Mouse (Mus musculus) megakaryocyte, embryonic 14.5 days (primary cell): ENCODE measurements around the gene Rhbdd1. TPM values are rescaled to one million over a fixed set of nuclear protein-coding genes. Genes with fewer than 3 reads are reported as not detected.
A peak's percentile ranks its signal among the peaks of the same experiment; 100 is the strongest.

ENCODE experiments used
- H3K27me3 ChIP-seq: replicated peaks from 2 replicates; pipeline ENCODE3; 2012; ENCODE audit warnings: inconsistent platforms
- H3K36me3 ChIP-seq: replicated peaks from 2 replicates; pipeline ENCODE3; 2012; ENCODE audit warnings: low read length, inconsistent platforms, mixed read lengths
- H3K4me1 ChIP-seq: 2 replicates; pipeline ENCODE4 v1.6.1; 2012; ENCODE audit warnings: inconsistent platforms
- H3K4me3 ChIP-seq: replicated peaks from 2 replicates; pipeline ENCODE3; 2012; ENCODE audit warnings: moderate library complexity, mild to moderate bottlenecking, inconsistent platforms
- H3K9me3 ChIP-seq: 2 replicates; pipeline ENCODE4 v1.6.1; 2012; ENCODE audit warnings: inconsistent platforms
- FLI1 ChIP-seq: IDR thresholded peaks from 2 replicates; pipeline ENCODE4 v1.6.1; 2012; ENCODE audit warnings: low read length, inconsistent platforms, mixed read lengths
- GATA1 ChIP-seq: IDR thresholded peaks from 3 replicates; pipeline ENCODE4 v1.6.1; 2012; ENCODE audit warnings: mixed read lengths, low read length, inconsistent platforms, borderline replicate concordance
- polyA plus RNA-seq: library from polyadenylated mRNA; stranded (reverse); fragments of >175 nt; gene quantifications from 2 replicates; pipeline ENCODE4 v1.2.3, GENCODE M21; 2012; ENCODE audit warnings: low replicate concordance; ENCODE audit not compliant: insufficient read depth

The Rhbdd1 gene
- polyA plus RNA-seq, 1 experiment, result 1.2 TPM

DNA sequence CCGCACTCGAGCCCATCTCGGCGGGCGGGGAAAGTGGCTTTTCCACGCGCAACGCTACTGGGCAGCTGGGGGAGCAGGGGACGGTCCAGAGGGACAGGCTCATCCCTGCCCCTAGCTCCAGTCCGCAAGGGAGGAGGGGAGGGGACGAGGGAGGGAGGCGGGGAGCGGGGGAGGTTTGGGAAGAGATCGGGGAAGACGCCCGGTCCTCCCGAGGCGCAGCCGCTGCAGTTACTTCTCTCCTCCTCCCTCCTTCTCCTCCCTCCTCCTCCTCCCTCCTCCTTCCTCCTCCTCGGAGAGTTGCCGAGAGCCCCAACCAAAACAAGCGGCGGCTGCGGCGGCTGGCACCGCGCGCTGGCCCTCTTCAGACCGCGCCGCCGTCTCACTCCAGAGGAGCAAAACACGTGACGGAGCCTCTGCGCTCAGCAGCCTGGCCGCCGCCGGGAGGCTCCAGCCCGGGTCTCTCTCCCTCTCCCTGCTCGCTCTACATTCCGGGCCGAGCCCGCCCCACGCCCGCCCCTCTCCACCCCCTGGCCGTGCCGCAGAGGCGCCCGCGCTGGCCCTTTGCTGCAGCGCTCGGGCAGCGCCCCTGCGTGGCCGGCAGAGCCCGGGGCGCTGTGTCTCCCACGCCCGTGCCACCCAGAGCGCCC, 25.0 kb upstream of the Rhbdd1 start, which contains the start of gene Irs1:
Gene Irs1, minus strand, starts transcription at position 266 of the 647 bp plus-strand sequence.
- H3K9me3 ChIP-seq, result peaks cover 20% of the 10 kb centered on the region; the same call in 1 of the 2 replicates
- H3K4me3 ChIP-seq, result peak within 1 kb of the TSS; percentile 92
- peaks cover 77% of the 10 kb centered on the region for H3K27me3 ChIP-seq
- no peak for TF ChIP-seq FLI1
- TF ChIP-seq GATA1, result no peak
- no peaks in the 10 kb centered on the region for H3K36me3 ChIP-seq
- peaks cover 39% of the 10 kb centered on the region for H3K4me1 ChIP-seq

DNA sequence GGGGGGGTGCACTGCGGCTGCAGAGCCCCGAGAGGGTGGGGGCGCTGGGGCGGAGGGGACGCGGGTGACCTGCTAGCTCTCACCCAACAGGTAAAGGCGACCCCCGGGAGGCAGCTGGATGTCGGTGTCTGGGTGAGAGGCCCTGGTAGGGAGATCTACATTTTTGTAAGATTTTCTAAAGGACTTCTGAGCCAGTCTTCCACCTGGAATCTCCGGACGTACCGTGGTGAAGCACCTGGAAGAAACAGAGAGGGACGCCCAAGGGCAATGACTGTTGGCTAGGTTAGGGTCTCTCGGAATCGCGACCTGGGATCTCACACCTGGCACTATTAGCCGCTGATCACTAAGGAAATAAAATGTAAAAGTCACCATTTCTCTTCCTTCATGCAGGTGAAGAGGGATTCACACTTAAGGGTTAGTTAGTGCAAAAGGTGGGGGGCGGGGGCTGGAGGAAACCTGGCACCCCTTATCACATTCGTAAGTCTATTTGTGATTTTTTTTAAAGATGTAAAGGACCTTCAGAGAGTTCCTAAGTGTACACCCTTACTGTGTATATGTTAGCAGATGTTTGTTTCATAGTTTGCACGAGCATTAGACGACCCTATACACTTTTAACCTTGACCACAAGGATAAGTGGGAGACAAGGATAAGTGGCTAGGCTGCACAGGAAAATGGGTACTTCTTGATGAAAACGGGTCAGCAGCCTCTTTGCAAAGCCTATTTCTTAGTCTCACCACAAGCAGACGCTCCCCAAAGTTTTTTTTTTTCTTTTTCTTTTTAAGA, 24.1 kb upstream of the Rhbdd1 start:
- peak overlapping the region; percentile 92 for H3K4me3 ChIP-seq
- TF ChIP-seq GATA1 (no peak), FLI1 (no peak)
- peaks cover 17% of the 10 kb centered on the region; the same call in 1 of the 2 replicates for H3K9me3 ChIP-seq
- peaks cover 39% of the 10 kb centered on the region for H3K4me1 ChIP-seq
- peaks cover 73% of the 10 kb centered on the region for H3K27me3 ChIP-seq
- H3K36me3 ChIP-seq, result no peaks in the 10 kb centered on the region

DNA sequence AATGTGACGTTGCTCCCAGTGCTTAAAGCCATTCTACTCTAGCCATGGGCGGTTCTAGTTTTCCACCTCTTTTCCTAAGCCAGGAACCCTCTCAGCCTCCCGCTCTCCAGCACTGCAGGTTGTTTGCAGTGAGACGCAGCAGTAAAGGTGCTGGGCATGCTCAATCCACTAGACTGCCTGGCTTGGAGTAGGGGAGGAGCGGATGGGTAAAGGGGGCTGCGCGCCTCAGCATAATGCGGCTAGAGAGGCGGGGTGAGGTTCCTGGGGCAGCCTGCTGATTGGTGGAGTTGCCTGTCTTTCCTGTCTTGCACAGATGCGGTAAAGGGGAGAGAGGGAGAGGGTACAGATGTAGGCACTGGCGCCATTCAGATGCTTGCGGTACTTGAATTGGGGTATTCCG, 23.5 kb upstream of the Rhbdd1 start:
- Histone ChIP-seq H3K4me3 (peak overlapping the region; percentile 83), H3K27me3 (peaks cover 68% of the 10 kb centered on the region)
- TF ChIP-seq FLI1 (no peak), GATA1 (no peak)

DNA sequence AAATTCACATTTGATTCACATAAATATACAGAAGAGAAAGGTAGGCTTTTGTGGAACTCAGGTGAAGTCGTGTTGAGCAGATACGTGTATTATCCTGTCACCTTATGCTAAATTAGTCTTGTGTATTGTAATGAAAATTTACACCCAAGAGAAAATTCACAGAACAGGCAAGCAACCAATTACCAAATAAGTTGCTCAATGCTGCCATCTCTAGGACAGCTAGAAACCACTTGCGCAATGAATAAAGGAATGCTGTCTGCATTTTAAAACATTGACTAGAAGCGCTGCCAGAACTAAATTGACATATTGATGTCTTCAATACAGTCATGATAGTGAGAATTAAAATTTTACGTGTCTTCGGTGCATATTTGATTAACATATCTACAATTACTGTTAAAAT, 22.1 kb upstream of the Rhbdd1 start:
- Histone ChIP-seq H3K4me1 (peaks cover 39% of the 10 kb centered on the region), H3K4me3 (no peak overlapping the region), H3K9me3 (peaks cover 6% of the 10 kb centered on the region; the same call in 1 of the 2 replicates), H3K27me3 (peaks cover 54% of the 10 kb centered on the region), H3K36me3 (no peaks in the 10 kb centered on the region)
- TF ChIP-seq GATA1 (no peak), FLI1 (no peak)

More for the DNA sequence above, 23.5 kb upstream of the Rhbdd1 start:
- Histone ChIP-seq H3K36me3 (no peaks in the 10 kb centered on the region), H3K4me1 (peaks cover 39% of the 10 kb centered on the region), H3K9me3 (peaks cover 15% of the 10 kb centered on the region; the same call in 1 of the 2 replicates)

DNA sequence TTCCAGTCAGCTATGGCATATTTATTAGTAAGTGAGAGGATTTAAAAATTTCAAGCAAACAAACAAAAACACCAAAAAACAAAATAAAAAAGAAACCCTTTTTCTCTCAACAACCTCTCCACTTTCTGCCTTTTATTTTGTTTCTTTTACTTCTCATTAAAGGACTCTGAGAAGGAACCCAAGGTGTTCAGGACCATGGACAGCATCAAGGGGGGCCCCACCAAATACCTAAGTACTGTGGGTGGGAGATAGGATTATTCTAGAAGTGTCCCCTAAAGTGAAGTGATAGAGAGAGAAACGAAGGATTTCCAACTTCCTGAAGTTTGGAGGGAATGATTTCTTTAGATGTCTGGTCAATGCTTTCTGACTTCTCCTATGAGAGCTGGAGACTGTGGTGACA, 17.7 kb upstream of the Rhbdd1 start:
- H3K36me3 ChIP-seq, result no peaks in the 10 kb centered on the region
- no peak for TF ChIP-seq GATA1
- no peak for TF ChIP-seq FLI1
- no peaks in the 10 kb centered on the region for H3K9me3 ChIP-seq
- no peaks in the 10 kb centered on the region for H3K4me1 ChIP-seq
- H3K4me3 ChIP-seq, result no peak overlapping the region
- H3K27me3 ChIP-seq, result peaks cover 12% of the 10 kb centered on the region

DNA sequence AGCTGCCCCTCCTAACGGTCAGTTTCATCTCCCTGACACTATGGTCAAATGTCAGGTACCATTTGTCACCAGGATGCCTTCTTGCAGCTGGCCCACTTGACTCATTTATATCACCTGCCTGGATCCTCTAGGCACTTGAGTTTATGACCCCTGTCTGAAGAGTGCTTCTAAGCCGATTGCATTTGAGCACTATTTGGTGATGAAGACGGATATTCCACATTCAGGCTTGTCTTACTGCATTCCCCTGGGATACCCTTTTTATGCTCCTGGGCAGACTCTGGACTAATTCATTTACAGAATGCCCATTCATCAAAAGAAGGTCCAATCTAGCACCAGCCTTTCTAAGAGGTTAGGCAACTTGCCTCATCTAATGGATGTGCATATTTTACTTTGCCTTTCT, 11.8 kb upstream of the Rhbdd1 start:
- TF ChIP-seq FLI1 (no peak), GATA1 (no peak)
- Histone ChIP-seq H3K4me3 (no peak overlapping the region), H3K27me3 (peaks cover 9% of the 10 kb centered on the region), H3K9me3 (no peaks in the 10 kb centered on the region), H3K36me3 (no peaks in the 10 kb centered on the region), H3K4me1 (no peaks in the 10 kb centered on the region)

DNA sequence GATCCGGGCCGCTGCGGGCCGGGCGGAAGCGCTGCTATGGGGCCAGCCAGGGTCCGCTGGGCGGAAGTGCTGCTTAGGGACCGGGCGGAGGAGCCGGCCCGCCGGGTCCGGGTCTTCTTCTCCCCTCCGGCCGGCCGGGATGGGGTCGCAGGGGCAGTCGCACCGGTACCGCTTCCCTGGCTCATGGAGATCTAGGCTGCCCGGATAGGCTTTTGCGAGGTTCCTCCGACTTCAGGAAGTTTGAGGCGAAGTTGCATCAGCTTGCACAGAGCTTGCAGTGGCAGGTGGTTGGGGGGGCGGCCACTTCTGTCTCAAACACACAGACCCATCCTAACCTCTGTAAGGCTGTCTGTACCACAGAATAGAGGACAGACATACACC, 484 bp downstream of the Rhbdd1 start:
- peaks cover 28% of the 10 kb centered on the region for H3K4me1 ChIP-seq
- TF ChIP-seq FLI1 (no peak), GATA1 (no peak)
- peaks cover 12% of the 10 kb centered on the region for H3K36me3 ChIP-seq
- no peaks in the 10 kb centered on the region for H3K9me3 ChIP-seq
- peaks cover 5% of the 10 kb centered on the region for H3K27me3 ChIP-seq
- peak overlapping the region; percentile 97 for H3K4me3 ChIP-seq

DNA sequence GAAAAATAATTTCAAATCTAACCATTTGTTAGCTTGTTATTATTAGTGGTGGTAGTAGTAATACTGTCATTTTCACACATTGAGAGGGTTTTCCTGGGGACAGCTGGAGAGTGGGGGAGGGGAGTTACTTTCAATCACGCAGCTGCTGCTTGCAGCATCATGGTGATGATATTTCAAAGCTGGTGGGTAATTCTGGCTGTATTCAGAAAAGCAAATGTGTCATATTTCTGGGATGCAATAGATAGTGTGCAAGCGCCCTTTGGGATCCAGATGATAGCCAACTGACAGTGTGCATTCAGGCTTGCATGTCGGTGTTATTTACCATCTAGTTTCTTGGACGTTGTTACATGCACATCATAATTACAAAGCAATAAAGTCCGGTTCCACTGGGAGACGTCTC, 4.2 kb downstream of the Rhbdd1 start:
- H3K4me1 ChIP-seq, result peaks cover 28% of the 10 kb centered on the region
- H3K27me3 ChIP-seq, result no peaks in the 10 kb centered on the region
- 0 out of 2 replicates have a peak, but pooled peaks cover 5% of the 10 kb centered on the region for H3K9me3 ChIP-seq
- H3K4me3 ChIP-seq, result no peak overlapping the region
- peaks cover 32% of the 10 kb centered on the region for H3K36me3 ChIP-seq
- TF ChIP-seq FLI1 (no peak), GATA1 (no peak)

DNA sequence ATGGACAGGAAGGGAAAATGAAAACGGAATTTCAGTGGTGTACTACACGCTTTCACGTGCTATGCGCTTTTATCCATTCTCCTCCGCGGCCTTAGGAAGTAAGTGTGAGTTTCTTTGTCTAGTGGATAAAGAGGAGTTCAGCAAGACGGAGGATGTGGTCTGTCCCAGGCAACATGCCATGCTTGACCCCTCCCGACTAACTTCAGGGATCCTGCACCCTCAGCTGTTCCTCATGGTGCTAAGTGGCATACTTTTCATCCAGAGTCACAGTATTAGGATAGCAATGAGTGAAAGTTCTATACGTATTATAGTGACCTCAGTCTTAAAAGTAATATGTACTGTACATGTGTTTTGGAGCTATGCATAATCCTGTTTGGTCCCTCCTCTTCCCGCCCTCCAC, 4.6 kb downstream of the Rhbdd1 start:
- TF ChIP-seq GATA1, result no peak
- no peak for TF ChIP-seq FLI1

DNA sequence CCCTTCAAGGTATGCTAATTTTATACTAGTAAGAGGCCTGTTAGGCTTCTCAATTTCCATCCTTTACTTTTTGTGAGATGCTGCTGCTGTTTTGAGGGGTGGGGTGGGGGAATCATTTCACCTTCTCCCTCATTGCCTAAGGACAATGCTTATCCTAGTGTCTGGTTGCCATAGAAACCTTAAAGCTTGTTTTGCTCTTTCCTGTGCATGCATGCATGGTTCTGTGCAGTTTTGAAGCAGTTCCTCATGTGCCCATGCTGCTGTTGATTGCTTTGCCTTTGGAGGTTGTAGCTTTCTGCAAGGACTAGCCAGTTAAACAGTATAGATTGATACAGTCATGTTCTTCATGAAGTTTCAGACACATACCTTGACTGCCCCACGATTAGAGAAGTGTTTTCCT, 5.2 kb downstream of the Rhbdd1 start:
- Histone ChIP-seq H3K27me3 (no peaks in the 10 kb centered on the region), H3K4me3 (no peak overlapping the region), H3K4me1 (peaks cover 23% of the 10 kb centered on the region), H3K36me3 (peaks cover 40% of the 10 kb centered on the region), H3K9me3 (peaks cover 13% of the 10 kb centered on the region)
- TF ChIP-seq FLI1, result no peak
- no peak for TF ChIP-seq GATA1

More for the DNA sequence above, 4.6 kb downstream of the Rhbdd1 start:
- Histone ChIP-seq H3K36me3 (peaks cover 36% of the 10 kb centered on the region), H3K9me3 (peaks cover 7% of the 10 kb centered on the region), H3K27me3 (no peaks in the 10 kb centered on the region), H3K4me3 (no peak overlapping the region), H3K4me1 (peaks cover 28% of the 10 kb centered on the region)
